Mouse (Mus musculus): ENCODE measurements around the gene Wdr26.

DNA sequence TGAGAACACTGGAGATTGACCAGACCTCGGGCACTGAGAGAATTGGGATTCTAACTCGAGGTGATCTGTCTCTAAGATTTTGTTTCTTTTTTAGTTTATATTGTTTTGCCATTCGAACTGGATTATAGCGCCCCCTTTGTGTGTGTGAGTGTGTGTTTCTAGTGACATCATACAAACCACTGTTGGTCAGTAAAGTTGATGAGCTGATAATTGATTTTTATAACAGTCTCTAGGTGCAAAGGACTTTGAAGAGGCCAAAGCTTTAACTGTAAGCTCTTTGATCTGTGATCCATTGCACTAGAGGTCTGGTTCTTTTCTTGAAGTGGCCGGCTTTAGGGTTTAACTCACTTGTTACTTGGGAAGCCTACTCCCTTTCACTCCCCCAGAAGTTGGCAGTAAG, 47.3 kb upstream of the Wdr26 start:
- TF ChIP-seq MAFK (IDR thresholded peaks at IDR 0.05; ENCODE audit: insufficient read depth, low read depth, low read length) (no peak), ZNF384 (IDR thresholded peaks at IDR 0.05; ENCODE audit: low read depth, low read length) (no peak), CHD2 (IDR thresholded peaks at IDR 0.05; ENCODE audit: low read depth, low read length) (no peak)
